Mouse (Mus musculus) gastrocnemius, postnatal 36 days (tissue): Measurements from ENCODE around the gene Glycam1. TPM values are rescaled to one million over a fixed set of nuclear protein-coding genes. Genes with fewer than 3 reads are reported as not detected.
A peak's percentile ranks its signal among the peaks of the same experiment; 100 is the strongest.

Experiments used
- DNase-seq, 2 experiments: peaks; one replicate each; pipeline ENCODE4 v3.0.0; 2022
- intact Hi-C: fragments of 180-260 bp; cut with DNase I; formaldehyde crosslinking; loops from one replicate; pipeline ENCODE4 v1.15.1; 2025
- total RNA-seq, 2 experiments: library from RNA; stranded (reverse); gene quantifications; 2 replicates each; pipeline ENCODE4 v1.2.3; 2021

Gene Glycam1
- total RNA-seq, 2 experiments from 2014 or later, result not detected

DNA sequence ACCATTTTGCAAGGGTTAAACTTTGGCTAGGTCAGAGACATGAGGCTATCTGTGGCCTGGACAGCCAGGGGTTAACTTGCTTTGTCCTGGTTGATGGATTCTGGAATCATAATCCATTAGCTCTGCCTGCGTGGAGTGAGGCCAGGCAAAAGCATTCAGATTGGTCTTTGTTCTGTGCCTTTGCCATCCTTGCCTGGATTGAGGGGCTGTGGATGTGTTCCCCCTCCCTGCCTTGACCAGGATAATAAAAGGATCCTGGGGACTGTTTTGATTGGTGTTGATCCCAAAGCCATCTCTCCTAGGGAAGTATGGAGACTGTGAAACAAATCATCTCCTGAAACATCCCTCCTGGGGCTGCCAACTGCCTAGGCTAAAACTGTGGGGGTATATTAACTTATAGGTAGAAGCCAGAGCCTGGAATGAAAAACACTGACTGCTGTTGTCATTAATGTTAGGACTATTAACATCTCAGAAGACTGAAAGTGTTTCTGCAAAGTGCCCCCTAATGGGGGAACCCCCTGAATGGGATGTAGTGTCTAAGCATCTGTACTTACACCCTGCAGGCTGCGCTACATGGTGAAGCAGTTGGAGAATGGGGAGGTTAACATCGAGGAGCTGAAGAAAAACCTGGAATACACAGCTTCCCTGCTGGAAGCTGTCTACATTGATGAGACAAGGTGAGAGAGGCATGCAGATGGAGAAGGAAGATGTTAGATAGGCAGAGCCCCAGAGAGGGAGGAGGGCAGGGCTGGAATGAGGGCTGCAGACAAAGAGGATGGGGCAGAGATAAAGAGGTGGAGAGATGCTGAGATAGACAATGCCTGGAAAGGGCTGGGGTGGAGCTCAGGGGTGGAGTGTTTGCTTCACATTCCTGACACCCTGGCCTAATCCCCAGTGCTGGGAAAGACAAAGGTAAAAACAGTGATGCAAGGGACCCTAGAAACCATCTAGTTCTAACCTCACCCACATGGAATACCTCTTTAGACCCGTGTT lies 45.2 kb downstream of the Glycam1 start:
- no peak for DNase-seq

GRCm38 (mm10) chr15:103518600-103519385 lies 46.1 kb downstream of the Glycam1 start:
- DNase-seq, result no peak
- intact Hi-C loops, result no loop called here

More for the DNA sequence above, 45.2 kb downstream of the Glycam1 start:
- intact Hi-C loops, result no loop called here

DNA sequence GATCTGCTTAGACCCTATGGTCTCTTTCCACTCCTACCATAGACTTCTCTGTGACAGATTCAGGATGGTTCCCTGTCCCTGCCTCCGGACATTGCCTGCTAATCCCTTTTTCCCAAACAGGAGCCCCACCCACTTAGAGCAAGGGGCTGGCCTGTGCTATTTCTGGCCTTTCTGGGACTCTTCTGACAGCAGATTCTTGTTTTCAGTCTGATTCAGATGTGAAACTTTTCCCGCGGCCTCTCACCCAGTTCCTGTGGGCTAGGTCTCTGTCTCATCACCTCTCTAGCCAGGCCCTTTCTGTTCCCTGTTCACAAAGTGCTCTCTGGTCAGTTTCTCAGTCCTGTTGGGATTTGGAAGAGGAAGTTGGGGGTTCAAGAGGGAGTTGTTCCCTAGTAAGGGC lies 50.0 kb downstream of the Glycam1 start:
- intact Hi-C loops, result no loop called here
- no peak for DNase-seq

- intact Hi-C loops, result no loop called here
- peak; percentile 41 to 62 for DNase-seq
Measured at GRCm38 (mm10) chr15:103514119-103514518, 50.8 kb downstream of the Glycam1 start.

DNA sequence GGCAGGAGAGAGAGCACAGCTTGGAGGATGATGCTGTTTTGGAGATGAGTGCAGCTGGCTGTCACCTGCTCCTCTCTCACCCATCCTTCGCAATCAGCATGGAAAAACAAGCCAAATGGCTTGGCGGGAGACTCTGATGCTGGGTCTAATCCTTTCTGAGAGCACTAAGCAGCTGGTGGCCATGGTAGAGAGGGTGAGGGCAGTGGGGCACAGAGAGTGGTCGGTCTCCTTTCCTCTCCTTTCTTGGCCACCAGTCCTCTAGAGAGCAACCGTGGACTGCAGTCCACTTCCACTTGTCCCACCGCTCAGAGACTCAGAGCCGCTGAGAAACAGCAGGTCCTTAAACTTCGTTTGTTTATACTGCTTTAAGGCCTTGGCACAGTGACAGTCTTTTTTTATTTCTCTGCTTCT lies 51.3 kb downstream of the Glycam1 start:
- DNase-seq, result no peak
- intact Hi-C loops, result no loop called here

Other genes starting within 250 kb of the Glycam1 start
- gene Zfp385a, start 225.0 kb downstream of the Glycam1 start, total RNA-seq, result 10 to 100 TPM in 1 of 2 experiments, 1 to 10 TPM in 1; 8.7 to 12.7 TPM
- 1 to 10 TPM; 8.7 to 9.1 TPM for gene Itga5, start 198.3 kb downstream of the Glycam1 start, total RNA-seq
- not detected for gene Gtsf1, start 134.6 kb downstream of the Glycam1 start, total RNA-seq
- gene Gtsf2, start 116.6 kb downstream of the Glycam1 start, total RNA-seq, result not detected
- gene Nckap1l, start 111.3 kb downstream of the Glycam1 start, total RNA-seq, result 1 to 10 TPM; 1.2 to 1.3 TPM
- under 1 TPM; 0.26 to 0.44 TPM for gene Pde1b, start 62.0 kb downstream of the Glycam1 start, total RNA-seq
- 100 to 1,000 TPM in 1 of 2 experiments, 10 to 100 TPM in 1; 64.6 to 121 TPM for gene Ppp1r1a, start 27.1 kb downstream of the Glycam1 start, total RNA-seq
- gene Mucl1, start 190.4 kb upstream of the Glycam1 start, total RNA-seq, result under 1 TPM; 0.48 to 0.72 TPM